Mouse (Mus musculus) splenic B cell, adult 2 months (primary cell): Measurements from ENCODE around the gene Ccdc93.

Experiments
- DNase-seq: peaks from one replicate; pipeline ENCODE4 v3.0.0-alpha.2; 2011; ENCODE audit warnings: low read depth, low spot score
- H3K27me3 ChIP-seq: 2 replicates; pipeline ENCODE4 v1.6.1; 2012; ENCODE audit warnings: mild to moderate bottlenecking, low read length, moderate library complexity, mixed read lengths; ENCODE audit not compliant: control insufficient read depth, poor library complexity, insufficient read depth, severe bottlenecking
- H3K36me3 ChIP-seq: 2 replicates; pipeline ENCODE4 v1.6.1; 2012; ENCODE audit warnings: mild to moderate bottlenecking, low read length, moderate library complexity, mixed read lengths; ENCODE audit not compliant: control insufficient read depth, poor library complexity, insufficient read depth, severe bottlenecking

Ccdc93 gene

DNA sequence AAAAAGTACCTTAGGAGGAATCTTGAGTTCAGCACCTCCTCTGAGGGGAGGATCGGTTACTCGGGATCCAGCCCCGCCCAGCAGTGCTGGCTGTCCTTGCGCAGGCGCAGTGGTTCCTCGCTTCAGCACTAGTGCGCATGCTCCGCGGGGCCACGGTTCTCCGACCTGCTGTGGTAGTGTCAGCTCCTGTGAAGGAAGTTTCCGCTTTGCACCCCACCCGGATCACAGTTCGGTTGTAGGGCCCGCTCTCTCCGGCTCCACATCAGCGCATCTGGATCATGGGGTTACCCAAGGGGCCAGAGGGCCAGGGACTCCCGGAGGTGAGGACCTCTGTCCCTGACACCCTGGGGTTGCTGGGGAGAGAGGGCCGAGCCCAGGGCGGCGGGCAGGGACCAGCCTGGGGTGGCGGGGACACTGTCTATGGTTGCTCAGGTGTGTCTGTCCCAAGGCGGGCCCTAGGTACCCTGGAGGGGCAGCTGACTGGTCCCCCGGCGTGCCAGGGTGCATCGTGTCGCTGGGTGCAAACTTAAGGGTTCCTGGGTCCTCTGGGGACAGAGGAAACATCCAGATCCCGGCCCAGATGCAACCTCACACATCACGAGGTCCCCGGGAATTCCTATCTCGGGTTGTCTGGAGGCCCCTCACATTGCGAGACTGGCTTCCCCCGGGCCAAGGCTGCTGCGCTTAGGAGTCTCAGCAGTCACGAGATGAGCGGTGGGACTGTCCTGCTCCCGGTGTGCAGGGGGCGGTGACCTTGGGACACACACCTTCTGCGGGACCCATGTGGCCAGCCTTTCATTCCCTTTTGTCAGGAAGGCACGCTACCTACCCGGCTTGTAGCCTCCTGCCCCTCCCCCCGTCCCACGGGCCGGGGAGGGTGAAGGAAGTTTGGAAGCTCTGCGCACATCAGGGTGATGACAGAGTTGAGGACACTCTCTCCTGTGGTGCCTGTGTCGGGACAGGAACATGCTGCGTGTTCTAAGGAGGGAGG lies at the start of gene Ccdc93:
Gene Ccdc93, plus strand, starts transcription at position 112 of the 991 bp plus-strand sequence.
- Histone ChIP-seq H3K27me3 (no peaks in the 10 kb centered on the region), H3K36me3 (peaks cover 5% of the 10 kb centered on the region)
- peak; percentile 97 for DNase-seq

DNA sequence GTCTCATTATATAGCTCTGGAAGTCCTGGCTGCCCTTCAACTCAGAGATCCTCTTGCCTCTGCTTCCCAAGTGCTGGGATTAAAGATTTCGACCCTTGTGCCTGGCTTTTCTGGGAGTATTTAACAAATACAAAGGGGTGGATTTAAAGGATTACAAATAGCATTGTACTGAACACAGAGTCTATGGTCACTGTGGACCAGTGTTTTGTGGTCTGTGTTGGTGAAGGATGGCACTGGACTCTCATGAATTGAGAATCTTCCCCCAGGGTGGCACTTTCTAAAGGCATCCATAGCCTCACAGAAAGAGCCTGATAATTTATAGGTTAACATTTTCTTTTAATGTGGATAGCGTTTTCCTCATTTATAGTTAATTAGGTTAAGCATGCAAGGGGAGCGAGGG lies 49.3 kb upstream of the Ccdc93 start:
- Histone ChIP-seq H3K27me3 (no peaks in the 10 kb centered on the region), H3K36me3 (no peaks in the 10 kb centered on the region)
- no peak for DNase-seq

DNA sequence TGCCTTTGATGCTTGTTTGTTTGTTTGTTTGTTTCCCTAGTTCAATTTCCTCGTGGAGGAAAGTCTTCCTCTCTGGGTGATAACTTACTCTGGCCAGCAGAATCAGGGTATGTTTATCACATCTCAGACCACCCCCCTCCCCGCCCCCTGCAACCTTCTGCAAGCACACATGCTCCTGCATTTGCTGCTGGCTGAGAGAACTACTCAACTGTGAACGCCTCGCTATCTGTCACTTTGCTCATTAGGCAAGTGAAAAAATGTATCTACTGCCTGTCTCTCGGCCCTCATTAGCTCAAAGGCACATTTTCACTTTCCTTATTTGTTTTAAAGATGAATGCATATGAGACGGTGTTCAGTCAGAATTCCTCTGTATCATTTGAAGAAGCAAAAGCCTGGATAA lies 42.5 kb upstream of the Ccdc93 start:
- DNase-seq: no peak
- Histone ChIP-seq H3K27me3 (no peaks in the 10 kb centered on the region), H3K36me3 (no peaks in the 10 kb centered on the region)

DNA sequence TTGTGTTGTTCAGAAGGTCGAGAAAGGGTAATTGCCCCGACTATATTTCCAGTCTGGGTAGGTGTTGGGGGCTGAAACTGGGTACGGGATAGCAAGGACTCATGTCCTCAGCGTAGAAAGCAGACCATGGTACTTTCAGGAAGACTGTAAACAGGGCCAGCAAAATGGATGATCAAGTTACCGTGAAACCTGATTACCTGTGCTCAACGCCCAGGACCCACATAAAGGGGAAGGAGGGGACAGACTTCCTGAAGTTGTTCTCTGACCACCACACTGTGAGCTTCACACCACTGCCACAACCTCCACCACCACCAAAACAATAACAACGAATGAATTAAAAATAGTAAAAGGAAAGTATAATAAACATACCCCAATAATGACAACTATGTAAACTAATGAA lies 42.1 kb upstream of the Ccdc93 start:
- DNase-seq: no peak

DNA sequence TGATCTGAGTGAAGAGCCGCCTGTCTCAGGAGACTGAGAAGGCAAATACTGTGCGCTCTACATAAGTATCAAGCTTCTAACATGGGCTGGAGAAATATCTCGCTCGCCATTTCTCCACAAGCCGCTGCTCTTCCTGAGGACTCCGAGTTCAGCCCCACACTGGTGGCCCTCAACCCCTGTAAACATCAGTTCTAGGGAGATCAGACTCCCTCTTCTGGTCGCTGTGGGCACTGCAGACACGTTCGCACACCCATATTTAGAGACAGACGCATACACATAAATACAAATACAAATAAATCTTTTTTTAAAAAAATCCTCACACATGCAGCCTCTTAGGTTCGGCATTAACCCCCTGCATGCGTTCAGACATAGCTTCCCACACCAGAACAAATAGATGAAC lies 41.3 kb upstream of the Ccdc93 start:
- no peaks in the 10 kb centered on the region for H3K36me3 ChIP-seq
- H3K27me3 ChIP-seq: no peaks in the 10 kb centered on the region
- peak; percentile 3 for DNase-seq

More for the DNA sequence above, 42.1 kb upstream of the Ccdc93 start:
- H3K36me3 ChIP-seq: no peaks in the 10 kb centered on the region
- H3K27me3 ChIP-seq: no peaks in the 10 kb centered on the region

DNA sequence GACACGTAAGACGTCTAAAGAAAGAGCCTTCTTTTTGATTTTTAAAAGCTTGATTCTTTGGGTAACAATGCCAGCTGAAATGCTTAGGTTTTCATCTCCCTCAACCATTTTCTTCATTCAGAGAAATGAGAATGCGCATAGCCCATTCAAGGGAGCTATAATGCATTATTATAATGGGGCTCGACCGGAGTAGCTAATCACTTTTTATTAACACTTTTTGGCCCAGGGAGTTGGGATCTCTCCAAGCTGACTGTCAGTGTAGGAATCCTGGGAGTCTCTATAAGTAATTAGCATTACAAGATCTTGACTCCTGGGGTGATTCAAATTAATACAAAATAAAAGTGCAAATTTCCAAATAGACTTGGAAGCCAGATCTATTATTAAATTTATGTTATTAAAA lies 40.8 kb upstream of the Ccdc93 start:
- DNase-seq: no peak
- no peaks in the 10 kb centered on the region for H3K27me3 ChIP-seq
- H3K36me3 ChIP-seq: no peaks in the 10 kb centered on the region

DNA sequence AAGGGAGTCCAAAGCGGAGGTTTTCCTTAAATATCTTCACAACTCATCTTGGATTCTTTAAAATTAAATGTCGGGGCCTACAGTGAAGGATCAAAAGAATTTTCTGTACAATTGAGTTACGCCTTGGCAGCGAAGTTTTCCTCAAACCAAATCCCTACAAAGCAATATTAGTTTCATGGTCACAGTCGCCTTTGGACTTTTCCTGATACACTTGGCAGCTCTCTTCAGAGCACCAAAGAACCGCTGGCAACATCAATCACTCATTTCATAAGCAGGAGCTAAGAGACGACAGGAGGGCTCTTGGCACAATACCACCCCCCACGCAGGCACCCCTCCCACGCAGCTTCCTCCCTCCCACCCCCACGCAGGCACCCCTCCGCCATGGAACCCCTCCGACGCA lies 40.4 kb upstream of the Ccdc93 start:
- no peaks in the 10 kb centered on the region for H3K27me3 ChIP-seq
- no peak for DNase-seq
- no peaks in the 10 kb centered on the region for H3K36me3 ChIP-seq

DNA sequence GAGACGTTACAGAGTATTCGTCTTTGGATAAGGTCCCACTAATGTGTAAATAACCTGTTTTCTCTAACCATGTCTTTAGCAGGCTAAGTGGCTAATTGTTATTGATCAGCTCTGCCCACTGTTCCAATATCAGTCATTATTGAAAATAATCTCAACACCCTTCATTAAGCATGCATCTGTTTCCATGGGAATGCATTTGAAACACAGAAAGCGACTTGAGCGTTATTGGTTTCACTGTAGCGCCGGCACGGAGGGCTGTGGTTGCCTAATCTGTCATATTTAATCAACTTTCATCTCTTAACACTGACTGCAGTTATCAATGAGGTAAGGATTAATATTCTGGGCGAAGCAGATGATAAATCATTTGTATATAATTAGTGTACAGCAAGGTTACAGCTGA lies 40.0 kb upstream of the Ccdc93 start:
- Histone ChIP-seq H3K27me3 (no peaks in the 10 kb centered on the region), H3K36me3 (no peaks in the 10 kb centered on the region)
- no peak for DNase-seq

DNA sequence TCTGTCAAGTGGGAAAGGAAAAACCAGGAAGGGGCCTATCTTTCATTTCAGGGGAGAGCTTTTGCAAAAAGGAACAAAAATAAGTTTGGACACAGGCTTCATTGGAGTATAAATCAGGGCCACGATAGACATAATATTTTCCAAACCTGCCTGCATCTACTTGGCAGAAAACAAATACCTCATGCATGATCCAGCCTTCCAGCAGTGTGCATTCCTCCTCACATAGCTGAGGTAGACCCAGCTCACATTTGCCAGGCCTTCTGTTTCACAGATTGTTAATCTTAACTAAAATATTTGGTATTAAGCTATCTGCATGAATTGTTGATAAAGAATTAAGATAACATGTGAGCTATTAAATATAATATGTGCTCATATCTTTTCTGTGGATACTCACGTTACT lies 37.7 kb upstream of the Ccdc93 start:
- Histone ChIP-seq H3K36me3 (no peaks in the 10 kb centered on the region), H3K27me3 (no peaks in the 10 kb centered on the region)
- DNase-seq: no peak

DNA sequence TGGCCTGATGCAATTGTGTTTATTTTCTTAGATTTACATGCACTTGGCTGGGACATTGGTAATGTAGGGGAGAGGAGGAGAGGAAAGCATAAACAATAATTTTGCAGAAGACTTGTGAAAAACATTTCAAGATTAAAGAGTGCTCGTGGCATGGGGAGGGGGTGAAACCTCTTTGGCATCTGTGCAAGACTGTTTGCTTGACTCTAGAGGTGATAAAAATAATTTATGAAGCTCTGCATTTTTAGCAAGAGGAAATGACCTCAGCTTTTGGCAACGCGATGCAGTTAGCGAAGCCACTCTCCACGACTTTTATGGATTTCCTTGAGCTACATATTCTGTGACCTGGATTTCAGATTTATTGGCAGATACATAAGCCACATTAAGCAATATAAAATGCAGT lies 36.1 kb upstream of the Ccdc93 start:
- H3K27me3 ChIP-seq: no peaks in the 10 kb centered on the region
- DNase-seq: no peak
- no peaks in the 10 kb centered on the region for H3K36me3 ChIP-seq

DNA sequence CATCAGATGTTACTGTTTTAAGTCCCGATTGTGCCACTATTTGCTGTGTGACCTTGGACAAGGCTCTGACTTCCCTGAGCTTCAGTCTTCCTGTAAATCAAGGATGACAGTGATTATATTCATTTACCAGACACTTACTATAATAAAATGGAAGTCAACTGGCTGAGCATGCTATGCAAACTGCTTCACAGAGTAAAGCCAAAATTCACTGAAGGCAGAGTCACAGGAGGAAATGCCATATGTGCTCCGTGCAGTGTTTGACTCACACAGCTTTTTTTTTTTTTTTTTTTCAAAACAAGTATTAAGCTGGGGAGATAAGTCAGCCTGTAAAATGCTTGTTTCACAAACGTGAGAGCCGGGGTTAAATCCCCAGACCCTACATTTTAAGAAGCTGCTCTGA lies 34.3 kb upstream of the Ccdc93 start:
- Histone ChIP-seq H3K27me3 (no peaks in the 10 kb centered on the region), H3K36me3 (no peaks in the 10 kb centered on the region)
- no peak for DNase-seq

DNA sequence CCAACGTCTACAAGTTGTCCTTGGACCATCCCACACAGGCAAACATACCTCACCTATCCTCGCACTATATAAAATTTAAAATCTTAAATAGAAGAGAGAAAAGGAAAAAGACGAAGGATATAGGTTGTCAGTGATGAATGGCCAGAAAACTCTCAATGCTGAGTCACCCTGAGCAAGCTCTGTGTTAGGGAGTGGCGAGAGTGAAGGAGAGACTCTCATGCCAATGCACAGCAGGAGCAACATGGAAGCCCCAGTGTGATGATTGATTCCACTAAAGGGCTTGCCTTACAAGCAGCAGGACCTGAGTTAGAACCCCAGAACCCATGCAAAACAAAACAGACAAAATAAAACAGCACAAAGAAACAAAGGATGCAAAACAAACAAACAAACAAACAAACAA lies 32.6 kb upstream of the Ccdc93 start:
- no peaks in the 10 kb centered on the region for H3K27me3 ChIP-seq

DNA sequence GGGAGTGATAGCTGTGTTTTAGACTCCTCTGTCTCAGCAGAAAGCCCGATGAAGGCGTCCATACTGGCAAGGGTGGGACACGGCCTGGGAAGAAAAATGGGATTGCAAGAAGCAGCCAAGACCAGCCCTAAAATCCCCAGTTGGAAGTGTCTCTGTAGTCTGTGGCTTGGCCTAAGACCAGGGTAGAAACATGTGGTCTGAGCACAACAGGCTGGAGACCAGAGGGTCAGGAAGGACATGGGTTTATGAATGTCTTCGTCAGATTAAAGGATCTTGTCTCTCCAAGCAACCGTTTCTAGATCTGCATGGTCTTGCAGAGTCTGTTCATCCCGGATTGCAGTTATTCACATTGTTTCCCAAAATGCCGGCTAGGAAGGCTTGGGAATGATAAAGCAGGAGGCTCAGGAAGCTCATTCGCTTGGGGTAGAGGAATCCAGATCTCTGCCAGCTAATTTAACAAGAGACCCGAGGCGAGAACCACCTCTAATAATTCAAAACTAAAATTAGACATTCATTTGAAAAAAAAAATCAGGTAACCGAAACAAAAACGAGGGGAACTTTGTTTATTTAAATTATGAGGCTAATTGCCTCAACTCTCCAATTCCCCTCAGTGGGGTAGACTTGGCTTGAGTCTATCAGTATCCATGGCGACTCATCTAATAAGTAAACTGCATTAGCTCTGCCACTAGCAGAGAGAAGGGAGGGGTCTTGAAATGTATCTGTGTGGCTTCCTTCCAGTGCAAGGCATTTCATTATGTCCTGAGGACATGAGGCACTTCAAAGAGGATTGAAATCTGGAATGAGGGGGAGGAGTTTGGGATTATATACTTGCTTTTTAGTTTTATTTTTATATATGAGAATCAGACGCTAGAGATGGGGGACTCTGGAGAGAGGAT lies 31.6 kb upstream of the Ccdc93 start:
- DNase-seq: no peak
- Histone ChIP-seq H3K27me3 (no peaks in the 10 kb centered on the region), H3K36me3 (no peaks in the 10 kb centered on the region)

More for the DNA sequence above, 32.6 kb upstream of the Ccdc93 start:
- DNase-seq: no peak
- H3K36me3 ChIP-seq: no peaks in the 10 kb centered on the region

DNA sequence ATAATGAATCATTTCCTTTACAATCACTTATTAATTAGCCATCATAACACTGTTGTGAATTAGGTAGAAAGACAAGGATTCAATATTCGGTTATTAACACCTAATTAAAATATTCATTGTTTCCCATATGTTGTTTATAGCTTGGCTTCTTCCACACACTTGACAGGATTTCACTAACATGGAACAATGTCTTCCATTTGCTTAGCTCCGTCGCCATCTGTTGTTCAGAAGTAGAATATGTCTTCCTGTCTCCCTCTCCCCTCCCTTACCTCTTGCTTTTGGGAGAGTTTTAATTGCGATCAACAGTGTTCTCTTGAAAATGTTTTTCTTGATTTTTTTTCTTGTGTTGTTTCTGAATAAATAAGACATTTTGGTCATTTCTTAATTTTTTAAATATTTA lies 30.6 kb upstream of the Ccdc93 start:
- Histone ChIP-seq H3K27me3 (no peaks in the 10 kb centered on the region), H3K36me3 (no peaks in the 10 kb centered on the region)
- peak; percentile 67 for DNase-seq

DNA sequence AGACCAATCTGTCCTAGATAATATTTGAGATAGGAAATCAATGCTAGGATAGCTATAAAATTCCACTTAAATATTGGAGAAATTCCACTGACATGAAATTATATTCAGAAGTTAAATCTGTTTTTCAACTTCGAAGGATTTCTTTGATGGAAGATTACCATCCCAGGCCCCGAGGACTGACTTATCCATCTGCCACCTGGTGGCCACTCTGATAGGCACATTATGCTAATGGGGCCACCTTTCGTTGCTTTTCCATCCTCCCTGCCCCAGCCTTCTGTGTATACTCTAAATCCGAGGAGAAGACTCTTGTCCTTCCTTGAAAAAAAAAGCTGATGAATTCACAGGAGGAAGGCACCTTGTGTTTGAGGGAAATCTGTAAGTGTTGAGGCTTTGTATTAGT lies 11.8 kb upstream of the Ccdc93 start:
- peak; percentile 50 for DNase-seq
- no peaks in the 10 kb centered on the region; the same call in 1 of the 2 replicates for H3K27me3 ChIP-seq
- no peaks in the 10 kb centered on the region for H3K36me3 ChIP-seq
